Mouse (Mus musculus) frontal cortex, postnatal 36 days (tissue): ENCODE data around the gene Jade3.

Experiments
- DNase-seq, 2 experiments: peaks; one replicate each; pipeline ENCODE4 v3.0.0; 2022; ENCODE audit warnings: low spot score in 2 of 2

Jade3 gene

GRCm38 (mm10) chrX:20548011-20548879 lies 122.8 kb downstream of the Jade3 start:
- DNase-seq, result peak; percentile 1

- DNase-seq, result no peak
Measured at GRCm38 (mm10) chrX:20548880-20549440, 123.5 kb downstream of the Jade3 start.

- DNase-seq, result no peak
Measured at GRCm38 (mm10) chrX:20549532-20549931, 124.0 kb downstream of the Jade3 start, which contains the start of gene Rgn. TSS of gene Rgn (plus strand) at chrX:20549787.

GRCm38 (mm10) chrX:20552199-20552598 lies 126.7 kb downstream of the Jade3 start:
- DNase-seq, result no peak

GRCm38 (mm10) chrX:20561846-20562245 lies 136.4 kb downstream of the Jade3 start:
- no peak for DNase-seq

- DNase-seq, result no peak
Measured at GRCm38 (mm10) chrX:20563941-20564340, 138.5 kb downstream of the Jade3 start.
